Mouse (Mus musculus) lung, adult 18-20 months (tissue): Measurements from ENCODE around the gene Rcan2.

ENCODE experiments used
- DNase-seq, 2 experiments: peaks; one replicate each; pipeline ENCODE4 v3.0.0; 2022; ENCODE audit warnings: mixed read lengths in 2 of 2

Gene Rcan2

DNA sequence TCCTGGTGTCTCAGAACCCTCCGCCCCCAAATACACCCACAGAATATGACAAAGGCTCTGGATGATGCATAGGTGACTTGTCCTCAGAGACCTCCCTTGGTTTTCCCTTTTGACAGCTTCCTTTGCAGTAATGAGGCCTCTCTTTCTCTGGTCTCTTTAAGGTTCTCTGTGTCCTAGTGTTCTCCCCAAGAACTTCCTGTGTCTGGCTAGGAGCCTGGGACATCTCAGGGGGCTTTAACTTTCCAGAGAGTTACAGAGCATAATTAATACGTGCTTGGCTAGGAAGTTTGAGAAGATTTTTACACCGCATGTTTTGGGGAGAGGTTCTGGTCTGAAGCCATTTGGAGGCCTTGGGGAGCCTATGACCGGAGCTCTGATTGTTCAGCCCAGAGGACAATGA is 128.7 kb downstream of the Rcan2 start:
- DNase-seq = no peak

DNA sequence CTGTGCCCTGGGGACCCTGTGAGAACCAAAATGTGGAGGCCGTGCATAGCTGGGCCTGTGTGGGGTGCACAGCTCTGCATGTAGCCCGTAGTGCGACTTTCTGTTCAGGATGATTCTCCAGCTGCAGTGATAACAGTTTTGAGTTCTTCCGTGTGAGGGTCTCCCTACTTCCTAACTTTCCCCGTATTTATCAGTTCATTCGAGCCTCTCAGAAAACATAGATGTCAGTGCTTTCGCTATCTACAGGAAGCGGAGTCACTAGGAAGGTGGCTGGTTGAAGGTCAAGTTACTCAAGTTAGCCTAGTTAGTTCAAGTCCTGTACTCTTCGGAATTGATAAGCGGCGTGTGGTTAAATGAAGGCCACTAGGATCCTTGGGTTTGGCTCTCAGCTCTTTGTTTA is 130.6 kb downstream of the Rcan2 start:
- DNase-seq = no peak

DNA sequence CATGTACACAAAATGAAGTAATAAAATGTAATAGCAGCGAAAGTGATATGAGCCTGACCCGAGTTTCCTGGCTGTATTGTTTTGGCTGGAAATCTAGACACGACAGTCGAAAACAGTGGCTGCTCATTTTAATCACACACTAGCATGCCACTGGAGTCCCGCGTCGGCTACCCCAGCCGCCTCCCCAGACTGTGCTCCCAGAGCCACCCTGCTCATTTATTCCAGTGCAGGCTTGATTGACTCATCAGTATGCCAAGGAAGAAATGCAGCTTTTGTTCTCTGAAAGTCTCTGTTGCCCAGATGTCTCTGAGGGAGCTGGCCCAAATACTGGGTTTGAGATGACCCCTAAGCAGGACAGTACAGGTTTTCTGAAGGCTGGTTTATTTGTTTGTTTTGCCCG is 132.9 kb downstream of the Rcan2 start:
- no peak for DNase-seq

DNA sequence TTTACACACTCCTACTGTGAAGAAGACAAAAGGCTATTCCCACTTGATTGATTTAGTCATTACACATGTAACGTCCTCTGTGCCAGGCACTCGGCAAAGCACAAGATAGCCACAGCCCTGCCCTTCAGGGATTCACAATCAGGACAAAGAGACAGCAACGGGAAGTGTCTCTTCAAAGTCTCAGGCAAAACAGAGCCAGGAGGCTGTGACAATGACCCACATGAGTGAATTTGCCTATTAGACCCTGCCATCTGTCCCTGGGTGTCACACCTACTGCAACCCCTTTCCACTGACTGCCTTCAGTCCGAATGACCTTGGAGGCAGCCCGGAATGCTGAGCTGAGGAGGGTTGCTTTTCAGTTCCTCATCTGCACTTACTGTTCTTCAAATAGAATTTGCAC is 151.1 kb downstream of the Rcan2 start:
- no peak for DNase-seq

DNA sequence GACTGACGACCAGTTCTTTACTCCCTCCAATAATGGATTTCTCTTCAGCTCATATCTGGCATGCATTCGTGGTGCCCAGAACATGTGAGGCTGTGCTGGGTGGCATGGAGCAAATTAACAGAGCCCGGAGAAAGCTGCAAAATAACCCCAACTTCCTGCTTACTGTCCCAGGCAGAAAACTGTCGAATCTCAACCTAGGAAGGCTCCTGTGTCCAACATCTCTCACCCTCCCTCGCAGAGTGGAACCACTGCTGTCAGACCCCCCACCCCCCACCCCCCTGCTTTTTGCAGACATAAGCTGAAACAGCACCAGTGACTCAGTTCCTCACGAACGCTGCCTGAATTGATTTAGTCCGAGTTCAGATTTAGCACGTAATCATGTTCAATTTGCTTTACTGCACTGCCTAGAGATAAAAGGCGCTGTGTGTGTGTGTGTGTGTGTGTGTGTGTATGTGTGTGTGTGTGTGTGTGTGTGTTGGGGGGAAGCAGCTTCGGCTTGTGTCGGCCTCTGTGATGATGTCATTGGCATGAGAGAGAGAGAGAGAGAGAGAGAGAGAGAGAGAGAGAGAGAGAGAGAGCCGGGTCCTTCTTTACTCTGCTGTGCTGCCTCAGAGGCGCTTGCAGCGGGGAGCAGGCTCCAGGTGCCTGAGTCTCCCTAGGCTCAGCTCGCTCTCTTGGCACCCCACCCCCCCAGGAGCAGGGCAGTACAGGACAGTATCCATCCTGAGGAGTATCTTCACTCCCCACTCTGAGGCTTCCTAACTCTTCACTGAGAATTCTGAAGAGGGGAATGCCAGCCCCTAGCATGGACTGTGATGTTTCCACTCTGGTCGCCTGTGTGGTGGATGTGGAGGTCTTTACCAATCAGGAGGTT is 151.7 kb downstream of the Rcan2 start:
- DNase-seq = no peak

DNA sequence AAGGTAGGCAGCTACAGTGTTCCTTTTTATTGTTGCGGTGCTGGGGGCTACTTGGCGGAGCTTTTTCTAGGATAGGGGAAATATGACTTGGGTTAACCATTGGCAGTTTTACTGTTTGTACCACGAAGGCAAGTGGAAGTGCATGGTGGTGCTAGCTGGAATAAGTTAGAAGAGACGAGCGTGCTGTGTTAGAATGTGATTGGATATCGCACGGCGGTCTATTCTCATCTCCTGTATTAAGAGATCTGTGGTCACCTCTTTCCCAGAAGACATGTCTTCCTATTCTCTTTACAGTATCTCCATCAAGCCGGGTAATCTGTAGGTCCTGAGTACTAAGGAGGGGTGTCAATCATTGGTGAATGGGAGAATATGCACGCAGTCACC is 152.4 kb downstream of the Rcan2 start:
- DNase-seq = no peak

DNA sequence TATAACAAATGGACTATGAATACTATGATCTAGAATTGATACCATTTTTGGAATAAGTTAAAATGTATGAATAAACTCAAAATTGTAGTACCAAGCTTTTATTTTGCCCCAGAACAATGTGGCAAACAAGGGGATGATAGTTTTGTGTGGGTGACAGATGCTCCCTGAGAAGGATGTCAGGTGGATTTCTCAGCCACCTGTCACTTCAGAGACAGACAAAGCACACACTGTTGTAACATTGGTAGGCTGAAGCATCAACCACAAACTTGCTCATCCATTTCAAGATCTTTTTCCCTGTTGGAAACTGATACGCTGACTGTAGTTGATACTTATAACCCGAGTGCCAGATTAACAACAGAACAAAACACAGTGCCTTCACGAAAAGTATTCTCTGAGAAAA is 158.6 kb downstream of the Rcan2 start:
- no peak for DNase-seq

DNA sequence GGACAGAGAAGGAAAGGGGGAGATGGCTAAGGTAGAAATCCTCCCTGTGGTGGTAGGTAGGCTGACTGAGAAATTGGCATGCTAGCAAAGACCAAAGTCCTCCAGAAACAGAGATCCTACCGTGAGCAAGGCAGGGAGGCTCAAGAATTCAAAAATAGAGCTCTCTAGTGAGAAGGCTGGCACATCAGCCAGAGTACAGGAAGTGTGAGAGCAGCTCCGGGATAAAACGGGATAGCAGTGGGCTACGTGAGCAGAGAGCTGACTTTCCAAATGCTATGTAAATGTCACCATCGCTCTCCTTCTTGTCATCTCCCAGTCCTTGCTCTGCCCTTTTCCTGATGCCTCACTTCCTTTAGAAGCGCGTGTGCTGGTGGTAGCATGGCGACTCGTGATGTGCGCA is 168.8 kb downstream of the Rcan2 start:
- DNase-seq = no peak

DNA sequence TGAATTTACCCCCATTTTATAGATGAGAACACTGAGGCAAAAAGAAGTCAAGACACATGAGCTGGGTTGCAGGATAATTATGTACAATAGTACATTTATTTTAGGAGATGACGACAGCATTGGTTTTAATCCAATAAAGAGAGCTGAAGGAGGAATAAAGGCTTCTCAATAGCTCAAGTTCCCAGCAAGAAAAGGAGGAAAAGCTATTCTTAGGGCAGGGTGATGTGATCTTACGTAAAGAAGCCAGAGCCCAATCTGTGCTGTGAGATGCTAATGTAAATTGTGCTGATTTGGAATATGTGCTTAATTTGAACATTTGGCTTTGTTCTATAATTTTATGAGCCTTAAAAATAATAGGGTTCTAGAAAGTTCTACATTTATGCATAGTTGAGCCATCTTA is 176.4 kb downstream of the Rcan2 start:
- DNase-seq = no peak

DNA sequence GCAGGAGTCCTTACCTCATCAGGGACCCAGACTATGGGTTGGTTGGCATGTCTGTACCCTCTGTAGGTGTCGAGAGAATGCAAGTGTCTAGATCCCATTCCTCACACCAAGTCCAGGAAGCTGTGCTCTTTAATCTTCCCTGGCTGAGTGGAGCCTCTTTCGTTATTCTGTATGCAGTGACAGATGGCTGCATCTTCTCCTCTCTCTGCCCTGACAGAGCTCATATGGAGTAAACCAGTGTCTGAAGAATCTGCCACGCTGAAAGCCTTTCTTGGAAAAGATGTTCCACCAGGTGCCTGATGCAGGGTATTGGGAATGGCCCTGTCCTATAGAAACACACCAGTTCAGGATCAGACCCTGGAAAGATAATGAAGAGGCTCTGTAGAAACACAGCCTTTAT is 178.8 kb downstream of the Rcan2 start:
- no peak for DNase-seq

DNA sequence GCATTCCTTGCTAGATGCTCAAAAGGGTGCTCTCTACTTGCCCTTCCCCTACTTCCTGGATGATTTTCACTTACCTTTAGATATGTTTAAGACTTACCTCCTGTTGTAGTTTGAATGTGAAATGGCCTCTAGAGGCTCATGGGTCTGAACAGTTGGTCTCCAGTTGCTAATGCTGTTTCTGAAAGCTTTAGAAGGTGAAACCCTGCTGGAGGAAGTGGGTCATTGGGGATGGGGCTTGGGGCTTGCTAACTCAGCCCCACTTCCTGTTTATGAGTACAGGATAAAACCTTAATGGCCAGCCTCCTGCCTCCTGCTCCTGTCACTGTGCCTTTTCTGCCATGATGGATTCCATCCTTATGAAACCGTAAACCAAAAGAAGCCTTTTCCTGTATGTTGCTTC is 181.4 kb downstream of the Rcan2 start:
- no peak for DNase-seq

DNA sequence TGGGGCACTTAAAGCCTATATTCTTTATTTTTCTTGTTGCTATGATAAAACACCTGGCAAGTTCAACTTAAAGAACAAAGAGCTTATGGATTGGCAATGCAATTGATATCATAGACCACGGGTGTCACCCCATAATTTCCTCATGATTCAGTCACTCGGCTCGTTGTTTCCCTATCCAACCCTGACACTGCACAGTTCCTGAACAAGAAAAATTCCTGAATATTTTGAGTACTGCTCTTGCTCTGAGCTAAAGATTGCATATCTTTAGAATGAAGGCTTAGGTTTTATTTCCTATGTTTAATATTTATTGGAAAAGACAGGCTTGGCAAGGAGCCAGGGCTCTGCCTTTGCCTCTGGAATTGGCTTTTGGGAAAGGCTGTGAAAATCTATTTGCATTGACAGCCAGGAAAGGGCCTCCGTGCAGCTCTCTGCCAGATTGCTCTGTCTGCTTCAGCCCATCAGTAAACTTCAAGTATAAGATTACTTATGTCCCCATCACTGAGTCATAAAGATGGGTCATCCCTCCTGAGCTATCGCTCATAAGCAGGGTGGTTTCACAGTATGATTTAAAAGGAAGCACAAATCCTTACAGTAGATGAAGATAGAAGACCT is 188.3 kb downstream of the Rcan2 start:
- no peak for DNase-seq

DNA sequence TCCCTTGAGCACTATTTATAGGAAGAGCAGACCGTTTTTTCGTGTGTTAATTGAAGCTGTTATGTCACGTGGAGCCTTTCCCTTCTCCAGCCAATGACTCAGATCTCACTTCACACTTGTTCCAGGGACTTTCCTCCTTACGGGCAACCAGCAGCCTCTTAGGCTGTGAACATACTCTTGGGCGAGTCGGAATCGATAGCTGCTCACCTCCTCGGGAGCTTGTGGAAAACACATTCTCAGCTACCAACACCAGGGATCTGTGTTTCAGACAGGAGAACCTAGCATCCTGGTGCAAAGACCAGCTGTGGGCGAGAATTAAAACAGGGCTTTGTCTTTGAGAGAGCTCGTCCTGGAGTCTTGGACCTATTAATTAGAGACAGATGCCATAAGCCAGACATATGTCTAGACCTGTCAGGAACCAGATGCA is 189.8 kb downstream of the Rcan2 start:
- DNase-seq = no peak

DNA sequence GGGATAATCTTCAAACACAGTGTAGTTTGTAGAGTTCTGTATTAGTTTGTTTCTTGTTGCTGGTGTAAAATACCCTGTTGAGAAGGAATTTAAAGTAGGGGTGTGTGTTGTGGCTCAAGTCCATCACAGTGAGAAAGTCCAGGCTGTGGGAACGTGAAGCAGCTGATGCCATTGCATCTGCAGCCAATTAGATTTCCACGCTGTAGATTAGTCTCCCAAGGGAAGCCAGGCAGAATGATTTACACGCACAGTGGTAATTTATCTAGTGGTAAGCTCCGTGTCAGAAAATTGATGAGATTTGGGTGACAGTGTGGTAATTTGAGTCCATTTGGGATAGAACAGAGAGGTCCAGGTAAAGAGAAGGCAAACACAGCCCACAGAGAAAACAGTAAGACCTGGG is 192.9 kb downstream of the Rcan2 start:
- DNase-seq = no peak

DNA sequence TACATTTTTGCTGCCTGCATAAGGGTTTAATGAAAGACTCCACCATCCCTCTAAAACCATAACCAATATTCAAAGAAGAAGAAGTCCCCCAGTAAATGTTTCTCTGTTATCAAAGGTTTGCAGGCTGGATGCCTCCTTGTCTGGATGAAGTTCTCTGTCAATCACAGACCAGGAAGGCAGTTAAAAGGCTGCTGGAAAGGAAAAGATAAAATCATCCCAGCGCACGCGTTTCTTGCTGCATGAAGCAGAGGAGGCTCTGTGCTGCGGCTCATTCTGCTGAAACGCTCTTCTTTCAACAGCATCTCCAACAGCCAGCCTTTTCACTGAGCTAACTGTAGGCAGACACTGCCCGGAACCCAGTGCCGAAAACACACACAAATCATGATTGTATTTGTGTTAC is 196.4 kb downstream of the Rcan2 start:
- DNase-seq = no peak

DNA sequence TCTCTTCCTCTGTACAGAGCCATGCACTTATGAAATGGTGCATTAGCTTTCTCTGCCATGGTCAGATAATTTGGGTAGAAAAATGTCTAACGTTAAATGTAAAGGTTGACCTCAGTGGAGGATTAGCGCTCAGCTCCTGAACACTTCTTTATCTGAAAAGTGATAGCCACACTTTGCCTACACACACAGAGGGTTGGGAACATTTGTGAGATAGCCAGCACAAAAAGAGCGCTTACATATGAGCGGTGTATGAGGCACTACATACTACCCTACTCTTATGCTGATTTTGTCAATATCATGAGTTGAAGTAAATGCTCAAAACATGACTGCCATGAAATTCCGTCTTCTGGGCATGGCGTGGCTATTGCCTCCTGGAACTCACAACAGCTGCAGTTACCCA is 196.9 kb downstream of the Rcan2 start:
- DNase-seq = no peak

DNA sequence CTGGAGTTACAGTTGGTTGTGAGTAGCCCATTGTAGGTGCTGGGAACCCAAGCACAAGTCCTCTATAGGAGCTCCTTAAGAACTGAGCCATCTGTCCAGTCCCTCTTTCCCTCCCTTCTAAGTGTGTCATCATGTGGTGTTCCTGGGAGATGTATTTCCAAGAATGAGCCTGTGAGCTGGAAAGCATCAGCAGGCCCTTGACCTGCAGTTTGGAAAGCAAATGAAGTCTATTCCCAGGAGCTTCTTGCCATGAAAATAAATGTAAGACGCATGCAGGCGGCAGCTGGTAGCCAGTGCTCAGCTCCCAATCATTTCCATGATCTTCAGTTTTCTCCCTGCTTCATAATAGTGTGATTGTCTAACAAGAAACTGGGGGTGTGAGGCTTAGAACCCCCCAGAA is 203.2 kb downstream of the Rcan2 start:
- no peak for DNase-seq

DNA sequence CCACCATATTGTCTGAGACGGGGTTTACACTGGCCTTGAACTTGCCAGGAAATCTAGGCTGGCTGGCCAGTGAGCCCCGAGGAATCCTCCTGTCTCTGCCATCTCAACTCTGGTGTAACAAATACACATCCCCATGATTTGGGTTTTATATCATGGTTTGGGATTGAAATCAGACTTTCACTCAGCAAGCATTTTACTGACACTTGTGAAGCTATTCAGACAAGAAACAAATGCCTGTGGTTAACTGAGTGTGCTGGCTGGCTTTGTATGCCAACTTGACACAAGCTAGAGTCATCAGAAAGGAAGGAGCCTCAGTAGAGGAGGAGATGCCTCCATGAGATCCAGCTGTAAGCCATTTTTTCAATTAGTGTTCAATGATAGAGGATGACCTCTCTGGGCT is 206.3 kb downstream of the Rcan2 start:
- no peak for DNase-seq

DNA sequence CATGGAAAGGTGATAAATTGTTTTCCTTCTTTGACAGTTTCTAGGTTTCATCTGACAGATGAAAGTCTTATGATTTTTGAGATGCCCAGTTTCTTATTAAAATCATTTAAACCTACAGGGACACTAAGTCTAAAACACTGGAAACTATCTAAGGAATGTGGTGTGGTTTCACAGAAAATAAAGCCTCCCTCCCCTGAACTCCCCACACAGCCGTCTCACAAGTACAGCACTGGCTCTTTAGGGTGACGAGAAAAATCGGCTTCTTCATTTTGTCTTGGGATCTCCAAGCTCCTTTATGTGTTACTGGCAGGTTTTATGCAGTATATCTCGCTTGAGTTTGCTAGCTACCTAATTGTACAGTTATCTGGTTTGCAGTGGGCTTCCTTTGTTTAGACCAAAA is 210.8 kb downstream of the Rcan2 start:
- DNase-seq = no peak

DNA sequence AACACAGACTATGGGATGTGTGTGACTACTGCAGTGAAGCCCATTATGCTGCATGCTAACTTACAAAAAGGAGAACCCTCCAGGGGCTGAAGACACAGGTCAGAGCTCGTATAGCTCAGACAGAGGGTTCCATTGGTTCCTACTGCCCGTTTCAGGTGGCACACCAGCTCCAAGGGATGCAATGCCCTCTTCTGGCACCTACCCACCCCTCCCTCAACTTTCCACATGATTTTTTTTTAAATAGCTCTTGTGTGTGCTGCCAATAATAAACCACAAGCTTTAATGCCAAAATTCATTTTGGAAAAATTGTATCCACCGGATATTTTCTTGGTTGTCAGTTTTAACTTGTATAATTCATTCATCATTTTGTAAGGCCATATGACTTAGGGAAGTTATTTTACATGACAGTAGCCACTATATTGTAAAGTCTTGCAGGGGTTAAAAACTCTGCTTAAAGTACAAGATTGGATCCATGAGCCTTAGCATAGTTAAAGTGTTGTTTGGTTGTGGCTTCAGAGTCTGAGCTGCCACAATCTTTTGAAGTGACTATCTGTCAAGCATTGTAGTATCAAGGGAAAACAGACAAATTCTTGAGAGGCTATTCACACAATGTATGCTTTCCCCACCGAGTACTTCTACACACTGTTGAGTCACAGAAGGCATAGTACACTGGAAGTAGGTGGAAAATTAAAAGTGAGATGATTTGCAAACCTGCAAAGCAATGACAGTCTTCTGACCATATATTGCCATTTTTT is 212.8 kb downstream of the Rcan2 start:
- no peak for DNase-seq

DNA sequence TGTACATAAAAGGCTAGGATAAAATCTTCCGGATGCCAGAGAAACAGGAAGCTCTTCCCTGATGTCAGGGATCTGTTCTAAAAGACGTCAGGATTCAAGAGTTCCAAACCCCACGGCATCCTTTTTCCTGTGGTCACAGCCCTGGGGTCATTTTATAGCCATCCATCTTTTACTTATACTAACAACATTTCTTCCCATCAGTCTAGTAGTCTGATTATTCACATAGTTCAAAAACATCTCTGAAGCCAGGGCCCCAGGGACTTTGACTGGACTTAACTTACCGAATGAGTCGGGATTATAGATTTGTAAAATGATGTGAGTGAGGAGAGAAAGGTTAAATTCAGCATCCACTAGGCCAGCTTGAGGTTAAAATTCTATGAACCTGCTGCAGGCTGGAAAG is 215.2 kb downstream of the Rcan2 start:
- no peak for DNase-seq

DNA sequence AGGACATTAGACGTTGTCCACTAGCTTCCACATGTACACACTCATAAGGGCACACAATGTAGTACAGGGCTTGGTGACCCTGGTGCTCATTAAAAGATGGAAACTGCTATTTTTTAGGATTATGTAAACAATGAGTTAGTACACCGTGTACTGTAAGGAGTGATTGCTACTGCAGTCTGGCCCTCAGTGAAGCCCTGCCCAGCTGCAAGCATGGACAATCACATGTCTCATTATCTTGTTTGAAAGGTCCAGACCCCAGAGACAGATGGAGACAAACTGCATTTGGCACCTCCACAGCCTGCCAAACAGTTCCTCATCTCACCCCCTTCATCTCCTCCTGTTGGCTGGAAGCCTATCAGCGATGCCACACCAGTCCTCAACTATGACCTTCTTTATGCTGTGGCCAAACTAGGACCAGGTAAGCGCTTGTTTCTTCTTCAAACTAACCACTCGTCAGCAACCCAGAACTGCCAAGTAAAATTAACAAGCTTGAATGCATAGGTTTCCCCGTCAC is 219.6 kb downstream of the Rcan2 start:
- DNase-seq = no peak

DNA sequence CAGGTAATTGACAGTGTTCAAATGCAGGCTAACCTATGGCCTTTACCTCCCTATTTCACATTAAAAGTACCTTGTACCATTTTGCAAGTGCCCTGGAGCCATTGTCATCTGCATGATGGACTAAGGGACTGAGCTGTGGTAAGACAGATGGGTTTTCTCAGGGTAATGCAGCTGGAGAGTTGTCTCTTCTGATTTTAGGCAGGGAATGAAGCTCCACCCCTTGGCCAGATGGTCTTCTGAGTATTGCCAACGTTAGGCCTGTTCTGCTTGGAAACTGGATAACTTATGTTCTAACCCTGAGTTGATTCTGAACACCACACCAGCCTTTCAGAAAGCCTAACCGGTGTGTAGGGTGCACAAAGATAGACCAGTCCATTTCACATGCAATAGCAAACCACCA is 222.7 kb downstream of the Rcan2 start:
- peak in 1 of 2 experiments; percentile 5 for DNase-seq

DNA sequence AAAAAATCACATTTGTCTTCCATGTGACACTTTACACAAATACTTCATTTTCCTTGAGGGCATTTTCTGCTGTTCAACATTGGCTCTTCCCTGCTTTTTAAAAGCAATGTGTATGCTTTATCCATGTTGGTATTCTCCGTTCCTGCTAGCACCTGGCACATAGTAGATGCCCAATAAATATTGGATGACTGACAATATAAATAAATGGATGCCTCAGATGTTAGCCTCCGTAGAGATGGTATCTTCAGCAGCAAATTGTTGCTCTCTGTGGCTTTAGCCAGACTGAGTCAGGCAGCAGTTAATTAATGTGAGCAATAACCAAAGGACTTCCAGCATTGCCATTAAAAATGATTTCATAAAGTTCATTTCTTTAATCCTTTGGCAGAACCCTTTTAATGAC is 223.9 kb downstream of the Rcan2 start:
- DNase-seq = no peak
